Mouse (Mus musculus) adrenal gland, postnatal 4 days (tissue): ENCODE data around the gene Mpzl1. TPM values are rescaled to one million over a fixed set of nuclear protein-coding genes. Genes with fewer than 3 reads are reported as not detected.

ENCODE experiments used
- DNase-seq, 2 experiments: peaks; one replicate each; pipeline ENCODE4 v3.0.0; 2021 to 2022; ENCODE audit warnings: low spot score in 2 of 2, mixed read lengths in 2 of 2
- total RNA-seq, 2 experiments: library from RNA; stranded (reverse); gene quantifications; 2 replicates each; pipeline ENCODE4 v1.2.3; 2021

The Mpzl1 gene
- total RNA-seq, 2 experiments from 2014 or later, result 81.1 to 82.7 TPM

DNA sequence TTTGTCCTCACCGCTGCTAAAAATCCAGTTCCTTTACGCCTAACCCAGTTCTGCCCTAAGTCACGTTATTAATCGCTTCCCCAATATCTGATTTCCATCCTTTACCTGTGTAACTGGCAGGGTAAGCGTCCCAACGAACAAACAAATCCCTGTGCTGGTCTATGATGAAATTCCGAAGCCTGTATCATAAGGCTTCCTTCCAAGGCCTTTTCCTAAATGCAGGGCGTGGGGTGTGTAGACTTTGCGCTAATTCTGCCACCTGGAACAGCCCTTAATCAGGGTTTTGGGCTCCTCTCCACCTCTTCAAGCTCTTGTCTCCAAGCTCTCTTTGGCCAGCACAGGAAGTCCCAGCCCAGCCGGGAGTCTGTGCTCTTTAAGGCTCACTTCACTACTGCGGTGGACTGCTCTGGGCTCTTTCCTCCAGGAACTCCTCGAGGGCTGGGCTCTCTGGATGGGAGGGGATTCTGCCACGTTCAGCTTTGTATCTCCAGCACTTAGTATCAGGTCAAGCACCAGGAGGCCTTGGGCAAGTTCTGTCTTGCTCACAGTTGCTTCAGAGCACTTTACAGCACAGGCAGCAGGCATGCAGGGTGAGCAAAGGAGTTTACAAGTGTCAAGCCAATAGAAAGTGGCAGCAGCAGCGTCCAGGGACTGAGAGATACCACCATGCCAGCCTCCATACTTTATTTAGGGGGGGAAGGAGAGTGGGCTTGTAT, 48.8 kb downstream of the Mpzl1 start:
- DNase-seq, result no peak

DNA sequence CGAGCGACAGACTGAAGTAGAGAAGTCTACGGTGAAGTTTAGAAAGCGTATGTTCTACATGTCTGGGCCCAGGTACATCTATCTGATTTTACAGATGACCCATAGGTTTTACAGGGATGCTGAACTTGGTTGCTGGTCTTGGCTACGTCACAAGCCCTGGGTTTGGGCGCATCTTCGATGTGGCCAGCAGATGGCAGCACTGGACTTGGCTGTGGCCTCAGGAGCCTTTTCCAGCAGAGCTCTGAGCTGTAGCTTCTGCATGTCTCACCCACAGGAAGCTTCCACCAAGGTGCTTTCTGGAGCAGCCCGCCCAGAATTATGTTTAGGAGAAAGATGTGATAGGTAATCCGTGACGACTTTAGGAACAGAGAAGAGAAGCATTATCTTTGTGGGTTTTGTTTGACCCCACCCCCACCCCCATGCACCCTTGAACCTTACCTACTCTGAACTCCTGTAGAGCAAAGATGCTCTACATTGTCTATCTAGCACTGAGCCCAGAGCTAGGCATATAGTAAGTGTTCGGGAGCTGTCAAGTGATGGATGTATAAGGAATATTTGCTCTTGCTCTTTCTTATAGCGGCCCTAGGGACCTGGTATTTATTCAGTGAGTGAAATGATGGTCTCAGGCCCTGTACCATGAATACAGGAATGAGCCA, 50.7 kb downstream of the Mpzl1 start:
- DNase-seq, result peak; percentile 69 to 72

DNA sequence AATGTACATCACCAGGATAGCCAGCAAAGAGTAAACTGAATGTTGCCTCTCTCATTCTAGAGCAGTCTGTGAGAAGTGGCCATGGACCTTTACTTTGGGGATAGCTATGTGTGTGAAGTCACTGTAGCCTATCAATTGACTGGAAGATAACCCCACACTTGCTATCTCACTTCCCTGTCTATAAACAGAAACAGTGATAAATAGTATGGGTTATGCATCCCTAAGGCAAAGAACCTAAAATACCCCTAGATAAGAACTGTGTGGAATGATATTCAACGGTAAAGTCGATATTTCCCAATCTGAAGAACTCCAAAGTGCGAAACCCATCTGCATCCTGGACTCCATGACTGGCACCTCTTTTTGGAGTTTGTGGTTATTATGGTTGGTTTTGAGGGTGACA, 53.1 kb downstream of the Mpzl1 start:
- DNase-seq, result no peak

GRCm38 (mm10) chr1:165579332-165579731, 55.0 kb downstream of the Mpzl1 start:
- DNase-seq, result no peak

DNA sequence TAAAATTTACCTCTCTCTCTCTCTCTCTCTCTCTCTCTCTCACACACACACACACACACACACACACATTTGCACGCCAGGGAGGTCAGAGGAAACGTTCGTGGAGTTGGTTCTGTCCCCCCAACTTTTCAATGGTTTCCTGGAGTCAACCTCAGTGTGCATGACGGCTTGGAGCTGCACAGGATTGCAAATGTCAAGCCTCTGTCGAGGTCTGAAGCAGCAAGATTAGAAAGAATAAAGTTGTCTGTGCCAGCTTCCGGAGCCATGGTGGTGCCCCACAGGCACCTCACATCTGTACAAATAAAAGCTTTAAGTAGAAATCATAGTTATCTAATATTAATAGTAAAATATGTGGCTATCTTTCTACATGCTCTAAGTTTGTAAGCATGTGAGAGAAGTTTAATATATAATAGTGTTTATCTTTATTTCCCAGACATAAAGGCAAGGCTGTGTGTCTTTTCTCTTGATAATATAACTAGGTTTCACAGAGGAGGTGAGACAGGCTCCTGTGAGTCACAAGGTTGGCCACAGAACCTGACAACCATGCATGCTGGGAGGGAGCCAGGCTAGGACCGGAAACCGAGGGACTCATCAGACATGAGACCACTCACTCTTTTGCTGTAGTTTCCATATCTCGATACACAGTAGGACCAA, 57.8 kb downstream of the Mpzl1 start:
- DNase-seq, result no peak

- DNase-seq, result no peak
These were observed 58.3 kb downstream of the Mpzl1 start for GRCm38 (mm10) chr1:165576005-165576404.

GRCm38 (mm10) chr1:165567466-165567865, 66.9 kb downstream of the Mpzl1 start:
- no peak for DNase-seq

DNA sequence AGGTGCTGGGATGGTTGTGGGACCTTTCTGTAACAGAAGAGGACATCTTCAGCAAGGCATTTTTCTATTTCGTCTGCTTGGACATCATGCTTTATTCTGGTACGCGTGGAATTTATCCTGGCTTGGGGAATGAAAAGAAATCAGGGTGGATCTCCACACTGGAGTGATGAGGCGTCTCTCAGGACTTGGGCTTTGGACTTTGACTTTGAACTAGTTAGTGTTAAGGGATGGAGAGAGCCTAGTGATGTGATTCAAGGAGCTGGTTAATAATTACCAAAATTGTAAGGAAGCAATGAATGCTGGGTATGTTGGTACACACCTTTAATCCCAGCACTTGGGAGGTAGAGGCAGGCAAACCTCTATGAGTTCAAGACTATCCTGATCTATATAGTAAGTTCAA, 69.1 kb downstream of the Mpzl1 start:
- DNase-seq, result no peak

DNA sequence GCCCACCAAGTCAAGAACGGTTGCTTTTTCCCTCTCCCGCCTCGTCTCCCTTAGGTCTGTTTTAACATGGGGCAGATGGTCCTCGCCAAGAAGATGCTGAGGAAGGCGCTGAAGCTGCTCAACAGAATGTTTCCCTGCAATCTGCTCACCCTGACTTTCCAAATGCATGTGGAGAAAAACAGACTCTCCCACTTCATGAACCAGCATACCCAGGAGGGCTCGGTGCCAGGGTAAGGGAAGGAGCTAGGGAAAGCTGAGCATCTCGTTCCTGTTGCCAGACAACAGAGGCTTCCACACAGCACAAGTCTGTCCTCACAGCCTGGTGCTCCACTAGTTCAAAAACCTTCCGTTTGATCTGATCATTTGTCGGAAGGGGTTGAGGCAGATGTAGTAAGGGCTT, 75.3 kb downstream of the Mpzl1 start:
- no peak for DNase-seq

DNA sequence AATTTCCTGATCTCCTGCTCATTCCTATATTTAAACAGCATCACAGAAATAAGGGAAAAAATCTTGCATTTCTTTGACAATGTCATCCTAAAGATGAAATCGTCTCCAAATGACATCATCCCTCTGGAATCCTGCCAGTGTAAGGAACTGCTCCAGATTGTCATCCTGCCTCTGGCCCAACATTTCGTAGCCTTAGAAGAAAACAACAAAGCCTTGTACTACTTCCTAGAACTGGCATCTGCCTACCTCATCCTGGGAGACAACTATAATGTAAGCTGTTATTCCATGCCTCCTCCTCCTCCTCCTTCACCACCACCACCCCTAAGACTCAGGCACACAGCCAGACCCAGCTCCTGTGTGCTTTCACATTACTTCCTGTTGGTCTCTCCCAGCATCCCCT, 77.6 kb downstream of the Mpzl1 start:
- DNase-seq, result no peak

Other genes starting within 250 kb of the Mpzl1 start
- 10 to 100 TPM; 40.9 to 42.9 TPM for gene Dcaf6, start 174.1 kb downstream of the Mpzl1 start, total RNA-seq
- gene Mpc2, start 173.9 kb downstream of the Mpzl1 start, total RNA-seq, result 100 to 1,000 TPM; 113 to 122 TPM
- gene Adcy10, start 149.4 kb downstream of the Mpzl1 start, total RNA-seq, result under 1 TPM; 0.28 to 0.42 TPM
- 10 to 100 TPM; 29.5 to 31.9 TPM for gene Rcsd1, start 75.2 kb upstream of the Mpzl1 start, total RNA-seq
- gene Creg1, start 129.2 kb upstream of the Mpzl1 start, total RNA-seq, result 10 to 100 TPM; 43.2 to 44.4 TPM
- under 1 TPM; 0.45 to 0.48 TPM for gene Cd247, start 154.1 kb upstream of the Mpzl1 start, total RNA-seq